Mouse (Mus musculus) megakaryocyte, embryonic 14.5 days (primary cell): Measurements from ENCODE around the gene Runx3.

Experiments
- FLI1 ChIP-seq: IDR thresholded peaks from 2 replicates; pipeline ENCODE4 v1.6.1; 2012; ENCODE audit warnings: low read length, inconsistent platforms, mixed read lengths
- GATA1 ChIP-seq: IDR thresholded peaks from 3 replicates; pipeline ENCODE4 v1.6.1; 2012; ENCODE audit warnings: mixed read lengths, low read length, inconsistent platforms, borderline replicate concordance

GRCm38 (mm10) chr4:135205254-135205653 lies 84.8 kb downstream of the Runx3 start:
- TF ChIP-seq GATA1 (no peak), FLI1 (no peak)
